Mouse (Mus musculus): ENCODE data around the gene C1qtnf1. TPM values are rescaled to one million over a fixed set of nuclear protein-coding genes. Genes with fewer than 3 reads are reported as not detected.

Gene C1qtnf1
- polyA plus RNA-seq, 1 experiment, result 21.8 TPM

GRCm38 (mm10) chr11:118496066-118496689, 68.2 kb downstream of the C1qtnf1 start:
- TF ChIP-seq CTCF (IDR thresholded peaks at IDR 0.05; ENCODE audit: insufficient read depth, low read length) (no peak), POLR2A (IDR thresholded peaks at IDR 0.05; ENCODE audit: borderline replicate concordance, extremely low read depth, low read depth, low read length) (no peak)
- Histone ChIP-seq H3K4me3 (replicated peaks; ENCODE audit: extremely low read depth, low read depth, low read length) (no peak overlapping the region), H3K4me1 (ENCODE audit: control insufficient read depth, insufficient read depth, low read length) (no peaks in the 10 kb centered on the region)
- 62% methylated on average over 20 of the region's 20 CpGs for WGBS
- no peak for DNase-seq

Other genes with a start within 250 kb of the C1qtnf1 start
- 23.1 and 24.0 TPM in 2 replicates for gene Cyth1, start 179.6 kb upstream of the C1qtnf1 start, polyA plus RNA-seq (2012; rRNA removed)
- 18.2 and 19.0 TPM in 2 replicates for gene Usp36, start 138.0 kb upstream of the C1qtnf1 start, polyA plus RNA-seq (2012; rRNA removed)
- gene Cep295nl, start 85.7 kb upstream of the C1qtnf1 start, polyA plus RNA-seq (2012; rRNA removed), result 0.28 and 0.32 TPM in 2 replicates
- 353 and 397 TPM in 2 replicates for gene Timp2, start 72.5 kb upstream of the C1qtnf1 start, polyA plus RNA-seq (2012; rRNA removed)
- gene Lgals3bp, start 26.1 kb upstream of the C1qtnf1 start, polyA plus RNA-seq (2012; rRNA removed), result 259 and 311 TPM in 2 replicates
- gene Cant1, start 9.1 kb upstream of the C1qtnf1 start, polyA plus RNA-seq (2012; rRNA removed), result 55.9 and 61.9 TPM in 2 replicates
- gene Engase, start 48.6 kb downstream of the C1qtnf1 start, polyA plus RNA-seq (2012; rRNA removed), result 12.9 and 17.0 TPM in 2 replicates

Measured in lung, adult 2 months (tissue).